Mouse (Mus musculus): Measurements from ENCODE around the gene Fbxl8. TPM values are rescaled to one million over a fixed set of nuclear protein-coding genes. Genes with fewer than 3 reads are reported as not detected.
"Not testable (repeated sequence)": the region's sequence is repeated elsewhere in the genome, so short reads cannot be mapped to it uniquely, and the experiment has no call there.

The Fbxl8 gene
- polyA plus RNA-seq (2012), result 0.10 and 0.27 TPM in 2 replicates

- Histone ChIP-seq H3K27me3 (ENCODE audit: control insufficient read depth) (peaks cover 91% of the 10 kb centered on the region), H3K4me1 (ENCODE audit: control insufficient read depth) (peaks cover 60% of the 10 kb centered on the region), H3K9me3 (ENCODE audit: control insufficient read depth, low read length) (peaks cover 24% of the 10 kb centered on the region), H3K36me3 (ENCODE audit: control insufficient read depth) (peaks cover 2% of the 10 kb centered on the region; the same call in 1 of the 2 replicates), H3K4me3 (replicated peaks) (peak within 1 kb of the TSS; percentile 77)
- TF ChIP-seq TAL1 (IDR thresholded peaks at IDR 0.05; ENCODE audit: low read length) (no peak), GATA1 (IDR thresholded peaks at IDR 0.05; ENCODE audit: low read length) (no peak)
These were observed at the start of gene Fbxl8, which contains the start of gene Tradd for GRCm38 (mm10) chr8:105264024-105264982. Gene Fbxl8 (plus strand): TSS chr8:105264648. Gene Tradd (minus strand): TSS chr8:105264609.

GRCm38 (mm10) chr8:105217926-105218522, 46.4 kb upstream of the Fbxl8 start:
- Histone ChIP-seq H3K9me3 (ENCODE audit: control insufficient read depth, low read length) (no peaks in the 10 kb centered on the region), H3K4me1 (ENCODE audit: control insufficient read depth) (no peaks in the 10 kb centered on the region), H3K27me3 (ENCODE audit: control insufficient read depth) (no peaks in the 10 kb centered on the region), H3K36me3 (ENCODE audit: control insufficient read depth) (no peaks in the 10 kb centered on the region; the same call in 1 of the 2 replicates), H3K4me3 (replicated peaks) (no peak overlapping the region)
- TF ChIP-seq TAL1 (IDR thresholded peaks at IDR 0.05; ENCODE audit: low read length), result no peak
- TF ChIP-seq GATA1 (IDR thresholded peaks at IDR 0.05; ENCODE audit: low read length), result no peak

DNA sequence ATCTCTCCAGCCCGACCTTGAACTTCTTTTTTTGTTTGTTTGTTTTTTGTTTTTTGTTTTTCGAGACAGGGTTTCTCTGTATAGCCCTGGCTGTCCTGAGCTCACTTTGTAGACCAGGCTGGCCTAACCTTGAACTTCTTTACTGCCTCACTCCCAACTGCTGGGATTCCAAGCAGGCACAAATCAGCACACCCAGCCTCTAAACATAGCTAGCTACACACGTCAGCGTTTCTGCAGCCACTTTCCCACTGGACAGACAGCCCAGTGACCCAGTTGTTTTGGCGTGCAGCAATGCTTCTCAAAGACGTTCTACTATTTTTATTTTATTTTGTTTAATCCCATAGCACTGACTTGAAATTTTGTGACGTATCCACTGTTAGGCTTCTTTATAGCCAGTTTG, 40.6 kb upstream of the Fbxl8 start:
- H3K9me3 ChIP-seq (ENCODE audit: control insufficient read depth, low read length), result no peaks in the 10 kb centered on the region
- peaks cover 16% of the 10 kb centered on the region for H3K36me3 ChIP-seq (ENCODE audit: control insufficient read depth)
- TF ChIP-seq GATA1 (IDR thresholded peaks at IDR 0.05; ENCODE audit: low read length), result no peak
- TF ChIP-seq TAL1 (IDR thresholded peaks at IDR 0.05; ENCODE audit: low read length), result no peak
- peaks cover 35% of the 10 kb centered on the region for H3K4me1 ChIP-seq (ENCODE audit: control insufficient read depth)
- H3K4me3 ChIP-seq (replicated peaks), result no peak overlapping the region
- no peaks in the 10 kb centered on the region for H3K27me3 ChIP-seq (ENCODE audit: control insufficient read depth)

GRCm38 (mm10) chr8:105224413-105225271, 39.8 kb upstream of the Fbxl8 start, which contains the start of gene D230025D16Rik:
Gene D230025D16Rik (plus strand): TSS chr8:105225145.
- H3K36me3 ChIP-seq (ENCODE audit: control insufficient read depth), result peaks cover 24% of the 10 kb centered on the region
- peak within 1 kb of the TSS; percentile 67 for H3K4me3 ChIP-seq (replicated peaks)
- no peaks in the 10 kb centered on the region for H3K9me3 ChIP-seq (ENCODE audit: control insufficient read depth, low read length)
- TF ChIP-seq GATA1 (IDR thresholded peaks at IDR 0.05; ENCODE audit: low read length) (no peak), TAL1 (IDR thresholded peaks at IDR 0.05; ENCODE audit: low read length) (no peak)
- no peaks in the 10 kb centered on the region for H3K27me3 ChIP-seq (ENCODE audit: control insufficient read depth)
- H3K4me1 ChIP-seq (ENCODE audit: control insufficient read depth), result peaks cover 36% of the 10 kb centered on the region

DNA sequence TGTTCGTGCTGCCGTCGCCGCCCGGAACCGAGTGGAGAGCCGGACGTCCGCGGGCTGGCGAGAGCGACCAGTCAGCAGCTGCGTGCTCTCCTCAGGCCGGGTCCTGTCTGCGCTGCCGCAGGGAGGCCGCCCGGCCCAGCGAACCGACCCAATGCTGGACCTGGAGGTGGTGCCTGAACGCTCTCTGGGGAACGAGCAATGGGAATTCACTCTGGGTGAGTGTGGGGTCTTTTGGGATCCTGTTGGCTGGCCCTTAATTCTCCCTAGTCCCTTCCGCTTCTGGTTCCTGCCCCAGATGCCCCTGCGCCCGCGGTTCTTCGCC, 39.2 kb upstream of the Fbxl8 start:
- no peaks in the 10 kb centered on the region for H3K9me3 ChIP-seq (ENCODE audit: control insufficient read depth, low read length)
- peaks cover 30% of the 10 kb centered on the region for H3K36me3 ChIP-seq (ENCODE audit: control insufficient read depth)
- no peaks in the 10 kb centered on the region for H3K27me3 ChIP-seq (ENCODE audit: control insufficient read depth)
- H3K4me1 ChIP-seq (ENCODE audit: control insufficient read depth), result peaks cover 41% of the 10 kb centered on the region
- H3K4me3 ChIP-seq (replicated peaks), result peak overlapping the region; percentile 67
- no peak for TF ChIP-seq GATA1 (IDR thresholded peaks at IDR 0.05; ENCODE audit: low read length)
- TF ChIP-seq TAL1 (IDR thresholded peaks at IDR 0.05; ENCODE audit: low read length), result no peak

GRCm38 (mm10) chr8:105225917-105226316, 38.5 kb upstream of the Fbxl8 start:
- no peak for TF ChIP-seq GATA1 (IDR thresholded peaks at IDR 0.05; ENCODE audit: low read length)
- Histone ChIP-seq H3K9me3 (ENCODE audit: control insufficient read depth, low read length) (no peaks in the 10 kb centered on the region), H3K27me3 (ENCODE audit: control insufficient read depth) (no peaks in the 10 kb centered on the region), H3K4me3 (replicated peaks) (peak overlapping the region; percentile 67), H3K4me1 (ENCODE audit: control insufficient read depth) (peaks cover 46% of the 10 kb centered on the region), H3K36me3 (ENCODE audit: control insufficient read depth) (peaks cover 35% of the 10 kb centered on the region)

- peaks cover 85% of the 10 kb centered on the region for H3K36me3 ChIP-seq (ENCODE audit: control insufficient read depth)
- H3K4me3 ChIP-seq (replicated peaks), result no peak overlapping the region
- H3K9me3 ChIP-seq (ENCODE audit: control insufficient read depth, low read length), result no peaks in the 10 kb centered on the region
- TF ChIP-seq TAL1 (IDR thresholded peaks at IDR 0.05; ENCODE audit: low read length), result no peak
- no peak for TF ChIP-seq GATA1 (IDR thresholded peaks at IDR 0.05; ENCODE audit: low read length)
- peaks cover 60% of the 10 kb centered on the region for H3K4me1 ChIP-seq (ENCODE audit: control insufficient read depth)
- H3K27me3 ChIP-seq (ENCODE audit: control insufficient read depth), result no peaks in the 10 kb centered on the region
These were observed 32.7 kb upstream of the Fbxl8 start for GRCm38 (mm10) chr8:105231503-105232320.

DNA sequence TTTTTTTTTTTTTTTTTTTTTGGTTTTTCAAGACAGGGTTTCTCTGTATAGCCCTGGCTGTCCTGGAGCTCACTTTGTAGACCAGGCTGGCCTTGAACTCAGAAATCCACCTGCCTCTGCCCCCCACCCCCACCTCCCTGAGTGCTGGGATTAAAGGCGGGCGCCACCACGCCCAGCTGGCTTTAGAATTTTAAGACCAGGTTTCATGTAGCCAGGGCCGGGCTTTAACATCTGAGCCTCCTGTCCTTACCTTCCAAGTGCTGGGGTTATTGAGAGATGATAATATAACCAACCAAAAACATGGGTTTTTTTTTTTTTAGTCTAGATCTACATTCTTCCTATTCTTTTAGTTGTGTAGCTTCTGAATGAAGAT, 32.1 kb upstream of the Fbxl8 start:
- not testable (repeated sequence) for H3K9me3 ChIP-seq (ENCODE audit: control insufficient read depth, low read length); H3K27me3 ChIP-seq (ENCODE audit: control insufficient read depth); H3K4me3 ChIP-seq (replicated peaks)
- peaks cover 54% of the 10 kb centered on the region for H3K4me1 ChIP-seq (ENCODE audit: control insufficient read depth)
- peaks cover 86% of the 10 kb centered on the region for H3K36me3 ChIP-seq (ENCODE audit: control insufficient read depth)

All from erythroblast, embryonic 14.5 days (primary cell).